Mouse (Mus musculus): Measurements from ENCODE around the gene Armh2. TPM values are rescaled to one million over a fixed set of nuclear protein-coding genes. Genes with fewer than 3 reads are reported as not detected.
"Not testable (repeated sequence)": the region's sequence is repeated elsewhere in the genome, so short reads cannot be mapped to it uniquely, and the experiment has no call there.

Armh2 gene
- polyA plus RNA-seq, 1 experiment: not detected

DNA sequence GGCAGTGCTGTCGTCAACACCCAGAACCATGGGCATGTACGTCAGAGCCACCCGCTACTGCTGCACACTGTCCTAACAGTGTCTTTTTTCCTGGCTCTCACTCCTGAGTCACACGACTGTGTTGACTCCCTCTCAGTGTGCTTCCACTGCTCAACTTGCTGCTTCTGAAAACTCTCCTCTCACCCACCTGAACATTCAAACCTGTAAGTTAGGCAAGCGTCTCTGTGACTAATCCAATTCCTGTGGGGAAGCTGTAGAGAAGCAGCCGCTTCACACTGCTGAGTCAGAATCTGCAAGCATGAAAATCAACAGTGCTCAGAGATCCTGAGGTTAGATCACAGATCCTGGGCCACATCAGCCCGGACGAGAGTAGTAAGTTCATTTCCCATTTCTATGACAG, 10.4 kb downstream of the Armh2 start:
- TF ChIP-seq POLR2A (IDR thresholded peaks at IDR 0.05; ENCODE audit: low read depth, low read length): no peak
- no peak for TF ChIP-seq CTCF (IDR thresholded peaks at IDR 0.05; ENCODE audit: borderline replicate concordance, insufficient read depth, low read length)
- Histone ChIP-seq H3K4me1 (ENCODE audit: control insufficient read depth, insufficient read depth, low read length) (no peaks in the 10 kb centered on the region), H3K27ac (ENCODE audit: insufficient read depth, low read length) (no peak overlapping the region), H3K4me3 (ENCODE audit: insufficient read depth, low read length) (no peak overlapping the region)

- H3K27ac ChIP-seq (ENCODE audit: insufficient read depth, low read length): no peak overlapping the region
- TF ChIP-seq CTCF (IDR thresholded peaks at IDR 0.05; ENCODE audit: borderline replicate concordance, insufficient read depth, low read length) (no peak), POLR2A (IDR thresholded peaks at IDR 0.05; ENCODE audit: low read depth, low read length) (no peak)
- H3K4me1 ChIP-seq (ENCODE audit: control insufficient read depth, insufficient read depth, low read length): no peaks in the 10 kb centered on the region
- no peak overlapping the region for H3K4me3 ChIP-seq (ENCODE audit: insufficient read depth, low read length)
Observed at GRCm38 (mm10) chr13:24756756-24757155, 15.7 kb downstream of the Armh2 start.

DNA sequence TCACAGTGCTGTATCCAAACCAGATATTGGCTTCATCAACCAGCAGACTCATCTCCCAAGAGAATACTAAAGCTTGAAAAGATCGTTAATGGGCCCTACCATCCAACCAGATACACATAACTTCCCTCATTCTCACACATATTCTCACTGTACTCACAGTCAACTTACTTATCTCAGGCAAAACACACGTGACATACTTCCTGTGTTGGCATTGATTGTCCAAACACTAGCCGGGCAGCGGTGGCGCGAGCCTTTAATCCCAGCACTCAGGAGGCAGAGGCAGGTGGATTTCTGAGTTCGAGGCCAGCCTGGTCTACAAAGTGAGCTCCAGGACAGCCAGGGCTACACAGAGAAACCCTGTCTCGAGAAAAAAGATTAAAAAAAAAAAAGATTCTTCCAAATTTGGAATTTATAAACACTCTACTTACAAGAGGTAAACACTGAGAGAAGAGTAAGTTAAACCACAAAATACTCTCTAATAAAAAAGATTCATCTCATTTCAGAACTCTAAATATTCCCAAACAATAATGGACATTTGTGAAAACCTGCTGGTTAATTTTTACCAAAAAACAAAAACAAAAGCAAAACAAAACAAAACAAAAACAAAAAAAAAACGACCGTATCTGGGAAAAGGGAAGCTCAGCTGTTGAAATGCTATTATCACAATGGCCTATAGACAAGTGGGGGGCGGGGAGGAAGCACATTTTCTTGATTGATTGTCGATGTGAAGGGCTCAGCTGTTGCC, 17.0 kb downstream of the Armh2 start:
- H3K4me3 ChIP-seq (ENCODE audit: insufficient read depth, low read length): no peak overlapping the region
- H3K4me1 ChIP-seq (ENCODE audit: control insufficient read depth, insufficient read depth, low read length): no peaks in the 10 kb centered on the region
- TF ChIP-seq CTCF (IDR thresholded peaks at IDR 0.05; ENCODE audit: borderline replicate concordance, insufficient read depth, low read length): no peak
- no peak for TF ChIP-seq POLR2A (IDR thresholded peaks at IDR 0.05; ENCODE audit: low read depth, low read length)
- no peak overlapping the region for H3K27ac ChIP-seq (ENCODE audit: insufficient read depth, low read length)

DNA sequence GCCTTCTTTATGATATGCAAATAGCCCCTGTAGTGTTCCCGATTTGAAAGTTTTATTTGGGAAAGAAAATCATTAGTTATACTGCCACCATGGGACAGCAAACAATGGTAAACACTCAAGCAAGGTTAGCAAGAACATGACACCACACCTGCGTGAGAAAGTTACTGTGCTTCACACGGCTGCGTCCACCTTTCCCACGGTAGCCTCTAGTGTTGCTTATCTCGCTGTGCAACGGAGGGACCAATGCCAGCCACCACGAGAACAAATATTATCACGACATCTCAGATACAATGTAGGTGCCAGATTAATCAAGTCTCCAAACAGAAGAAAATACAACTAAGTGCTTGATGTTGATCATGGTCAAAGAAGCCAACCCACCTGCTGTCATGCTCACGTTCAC, 18.4 kb downstream of the Armh2 start:
- no peak for TF ChIP-seq CTCF (IDR thresholded peaks at IDR 0.05; ENCODE audit: borderline replicate concordance, insufficient read depth, low read length)
- no peak for TF ChIP-seq POLR2A (IDR thresholded peaks at IDR 0.05; ENCODE audit: low read depth, low read length)
- Histone ChIP-seq H3K4me3 (ENCODE audit: insufficient read depth, low read length) (no peak overlapping the region), H3K4me1 (ENCODE audit: control insufficient read depth, insufficient read depth, low read length) (no peaks in the 10 kb centered on the region), H3K27ac (ENCODE audit: insufficient read depth, low read length) (no peak overlapping the region)

GRCm38 (mm10) chr13:24760351-24760870, 19.4 kb downstream of the Armh2 start:
- Histone ChIP-seq H3K4me1 (ENCODE audit: control insufficient read depth, insufficient read depth, low read length) (no peaks in the 10 kb centered on the region), H3K4me3 (ENCODE audit: insufficient read depth, low read length) (peak overlapping the region; percentile 72), H3K27ac (ENCODE audit: insufficient read depth, low read length) (no peak overlapping the region)
- TF ChIP-seq POLR2A (IDR thresholded peaks at IDR 0.05; ENCODE audit: low read depth, low read length) (no peak), CTCF (IDR thresholded peaks at IDR 0.05; ENCODE audit: borderline replicate concordance, insufficient read depth, low read length) (no peak)

GRCm38 (mm10) chr13:24761083-24761402, 20.0 kb downstream of the Armh2 start:
- Histone ChIP-seq H3K4me1 (ENCODE audit: control insufficient read depth, insufficient read depth, low read length) (no peaks in the 10 kb centered on the region), H3K4me3 (ENCODE audit: insufficient read depth, low read length) (peak overlapping the region; percentile 72), H3K27ac (ENCODE audit: insufficient read depth, low read length) (no peak overlapping the region)
- TF ChIP-seq CTCF (IDR thresholded peaks at IDR 0.05; ENCODE audit: borderline replicate concordance, insufficient read depth, low read length): no peak
- peak; percentile 80 for TF ChIP-seq POLR2A (IDR thresholded peaks at IDR 0.05; ENCODE audit: low read depth, low read length)

GRCm38 (mm10) chr13:24761403-24762227, 20.6 kb downstream of the Armh2 start, which contains the start of gene Gmnn:
Gene Gmnn (minus strand): TSS chr13:24761923.
- peak within 1 kb of the TSS; percentile 48 for H3K27ac ChIP-seq (ENCODE audit: insufficient read depth, low read length)
- peak within 1 kb of the TSS; percentile 72 for H3K4me3 ChIP-seq (ENCODE audit: insufficient read depth, low read length)
- no peaks in the 10 kb centered on the region for H3K4me1 ChIP-seq (ENCODE audit: control insufficient read depth, insufficient read depth, low read length)
- TF ChIP-seq POLR2A (IDR thresholded peaks at IDR 0.05; ENCODE audit: low read depth, low read length) (peak; percentile 91), CTCF (IDR thresholded peaks at IDR 0.05; ENCODE audit: borderline replicate concordance, insufficient read depth, low read length) (no peak)

DNA sequence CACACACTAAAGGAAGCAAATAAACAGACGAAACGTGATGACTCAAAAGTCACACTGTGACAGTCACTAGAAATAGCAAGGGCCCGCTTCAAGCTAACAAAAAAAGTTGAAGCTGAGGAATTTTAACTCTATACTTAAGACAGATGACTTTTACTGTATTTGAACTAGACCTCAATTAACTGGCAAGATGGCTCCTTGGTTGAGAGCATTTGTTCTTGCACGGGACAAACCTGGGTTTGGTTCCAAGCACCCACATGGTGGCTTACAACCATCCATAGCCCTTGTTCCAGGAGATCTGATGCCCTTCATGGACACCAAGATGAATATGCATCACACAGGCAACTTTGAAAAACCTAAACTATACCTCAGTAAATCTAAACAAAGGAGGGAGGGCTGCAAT, 21.2 kb downstream of the Armh2 start:
- no peak overlapping the region for H3K27ac ChIP-seq (ENCODE audit: insufficient read depth, low read length)
- TF ChIP-seq CTCF (IDR thresholded peaks at IDR 0.05; ENCODE audit: borderline replicate concordance, insufficient read depth, low read length): no peak
- TF ChIP-seq POLR2A (IDR thresholded peaks at IDR 0.05; ENCODE audit: low read depth, low read length): no peak
- no peaks in the 10 kb centered on the region for H3K4me1 ChIP-seq (ENCODE audit: control insufficient read depth, insufficient read depth, low read length)

DNA sequence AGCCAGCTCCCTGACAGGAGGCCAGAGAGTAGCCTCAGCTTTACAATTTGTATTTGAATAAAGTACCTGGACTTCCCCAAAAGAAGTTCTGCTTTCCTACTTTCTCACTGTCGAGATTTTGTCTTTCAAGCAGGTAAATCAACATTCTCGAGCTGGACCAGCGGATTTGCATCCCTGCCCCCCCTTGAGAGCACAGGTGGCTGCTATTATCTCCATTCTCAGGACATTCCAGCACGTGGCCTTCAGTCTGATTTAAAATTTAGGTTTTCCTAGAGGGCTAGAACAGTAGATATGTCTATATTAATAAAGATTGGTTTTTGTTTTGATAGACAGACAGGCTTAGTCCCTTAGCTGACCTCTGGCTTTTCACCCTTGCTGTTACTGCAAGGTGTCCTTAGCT, 26.8 kb downstream of the Armh2 start:
- not testable (repeated sequence) for H3K4me1 ChIP-seq (ENCODE audit: control insufficient read depth, insufficient read depth, low read length); H3K27ac ChIP-seq (ENCODE audit: insufficient read depth, low read length); H3K4me3 ChIP-seq (ENCODE audit: insufficient read depth, low read length)

More for the DNA sequence above, 21.2 kb downstream of the Armh2 start:
- H3K4me3 ChIP-seq (ENCODE audit: insufficient read depth, low read length): peak overlapping the region; percentile 72

DNA sequence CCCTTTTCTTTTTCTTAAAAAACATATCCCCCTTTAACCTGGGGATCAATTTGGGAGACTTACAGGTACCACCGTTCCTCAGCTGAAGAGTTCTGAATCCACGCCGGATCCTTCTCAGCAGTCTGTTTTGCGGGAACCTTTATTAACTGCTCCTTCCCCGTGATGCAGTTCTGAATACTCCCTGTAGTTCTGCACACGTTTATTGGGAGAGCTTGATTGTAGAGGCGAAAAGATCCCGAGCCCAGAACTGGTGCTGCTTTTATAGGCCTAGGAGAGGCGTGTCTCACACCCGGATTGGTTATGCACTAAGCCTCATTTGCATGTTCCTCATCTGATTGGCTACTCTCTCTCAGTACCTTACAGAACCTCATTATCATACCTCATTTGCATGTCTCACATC, 30.4 kb downstream of the Armh2 start:
- H3K27ac ChIP-seq (ENCODE audit: insufficient read depth, low read length); H3K4me1 ChIP-seq (ENCODE audit: control insufficient read depth, insufficient read depth, low read length); H3K4me3 ChIP-seq (ENCODE audit: insufficient read depth, low read length): not testable (repeated sequence)

Measured in embryonic fibroblast, embryonic 13.5 days (primary cell).